Mouse (Mus musculus): ENCODE data around the gene Kcnk6. TPM values are rescaled to one million over a fixed set of nuclear protein-coding genes. Genes with fewer than 3 reads are reported as not detected.

Gene Kcnk6
- polyA plus RNA-seq (2014; fragmentation: Nextera tagmentation; extraction: Ambion mirVana): 0.19 and 0.21 TPM in 2 replicates

DNA sequence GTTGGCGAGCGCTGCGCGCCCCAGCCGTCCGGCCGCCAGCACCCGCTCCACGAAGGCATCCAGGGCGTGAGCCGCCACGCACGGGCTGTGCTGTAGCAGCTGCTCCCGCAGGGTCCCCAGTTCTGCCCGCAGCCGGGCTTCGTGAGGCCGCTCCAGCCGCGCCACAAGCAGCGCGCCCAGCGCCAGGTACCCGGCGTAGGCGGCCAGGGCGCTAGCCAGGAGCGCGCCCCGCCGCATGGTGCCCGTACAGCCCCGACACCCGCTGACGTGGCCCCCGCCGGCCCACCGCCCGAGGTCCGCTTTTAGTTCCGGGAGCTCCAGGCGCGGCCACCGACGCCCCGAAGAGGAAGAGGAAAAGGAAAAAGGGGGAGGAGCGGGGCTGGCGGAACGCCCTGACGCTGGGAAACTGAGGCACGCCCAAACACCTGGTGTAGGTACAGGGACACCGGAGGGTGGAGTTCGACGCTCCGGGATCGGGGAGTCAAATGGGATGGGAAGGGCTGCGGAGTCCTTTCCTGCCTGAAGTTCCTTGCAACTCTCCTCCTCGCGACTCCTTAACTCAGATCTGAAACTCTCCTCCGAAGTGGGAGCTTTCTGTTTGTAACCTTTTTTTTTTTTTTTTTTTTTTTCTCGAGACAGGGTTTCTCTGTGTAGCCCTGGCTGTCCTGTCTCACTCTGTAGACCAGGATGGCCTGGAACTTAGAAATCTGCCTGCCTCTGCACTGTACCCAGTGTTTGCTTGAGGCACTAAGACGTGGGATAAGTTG, at the start of gene Kcnk6:
Gene Kcnk6, minus strand, starts transcription at position 269 of the 767 bp plus-strand sequence.
- H3K4me1 ChIP-seq (replicated peaks; ENCODE audit: control insufficient read depth, insufficient read depth, low read length): peaks cover 5% of the 10 kb centered on the region; the same call in 1 of the 2 replicates
- peaks cover 25% of the 10 kb centered on the region for H3K27me3 ChIP-seq (ENCODE audit: control insufficient read depth, insufficient read depth, low read length)
- H3K4me3 ChIP-seq (ENCODE audit: low read depth, low read length): peak within 1 kb of the TSS; percentile 39
- DNase-seq (ENCODE audit: low spot score) (no peak), ATAC-seq (replicated peaks; ENCODE audit: low FRiP score) (no peak)
- H3K4me2 ChIP-seq (ENCODE audit: low read depth, low read length, severe bottlenecking): peak within 1 kb of the TSS; percentile 70
- no peaks in the 10 kb centered on the region for H3K36me3 ChIP-seq (ENCODE audit: control insufficient read depth, insufficient read depth, low read length)
- 2% methylated on average over 55 of the region's 62 CpGs for WGBS
- no peak within 1 kb of the TSS for H3K27ac ChIP-seq (ENCODE audit: low read depth, low read length)
- H3K9me3 ChIP-seq (ENCODE audit: control insufficient read depth, low read length): no peaks in the 10 kb centered on the region
- H3K9ac ChIP-seq (ENCODE audit: low read length): peak within 1 kb of the TSS; percentile 50

DNA sequence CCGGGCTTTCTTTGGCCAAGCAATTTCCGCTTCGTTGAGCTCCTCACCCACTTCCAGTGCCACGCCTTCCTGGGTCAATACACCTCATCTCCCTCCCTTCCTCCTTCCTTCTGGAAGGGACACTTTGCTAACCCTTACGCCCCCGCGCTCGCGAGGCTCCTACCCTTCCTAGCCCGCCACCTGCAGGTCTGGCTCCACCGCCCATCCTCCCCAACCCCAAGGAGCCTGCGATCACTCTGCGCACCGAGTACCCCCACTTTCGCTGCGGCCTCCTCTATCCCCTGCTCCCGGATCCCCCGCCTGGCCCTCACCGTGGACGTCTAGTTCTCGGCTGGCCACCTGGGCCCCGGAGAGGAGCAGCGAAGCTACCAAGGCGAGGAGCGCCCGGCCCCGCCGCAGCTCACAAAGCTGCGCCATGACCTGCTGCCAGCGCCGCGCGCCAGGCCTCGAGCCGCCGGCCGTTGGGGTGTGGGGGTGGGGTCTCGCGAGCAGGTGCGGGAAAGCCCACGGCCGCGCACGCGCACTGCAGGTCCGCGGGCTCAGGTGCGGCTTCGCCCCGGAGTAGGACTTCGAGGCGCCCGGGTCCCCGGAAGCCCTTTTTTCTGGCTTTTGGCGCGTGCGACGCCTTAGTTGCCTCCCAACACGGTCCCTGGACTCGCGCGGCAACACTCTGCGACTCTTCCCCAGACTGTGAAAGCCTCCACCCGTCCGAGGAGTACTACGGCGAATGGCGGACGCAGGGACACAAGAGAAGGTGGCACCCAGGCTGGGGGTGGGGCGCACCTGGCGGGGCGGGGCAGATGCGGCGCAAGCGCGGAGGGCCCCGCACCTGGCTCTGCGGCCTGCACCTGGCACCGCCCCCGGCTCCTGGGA, 49.1 kb upstream of the Kcnk6 start, which contains the start of gene Spint2:
Gene Spint2, minus strand, starts transcription at position 712 of the 873 bp plus-strand sequence.
- no peaks in the 10 kb centered on the region for H3K36me3 ChIP-seq (ENCODE audit: control insufficient read depth, insufficient read depth, low read length)
- H3K27me3 ChIP-seq (ENCODE audit: control insufficient read depth, insufficient read depth, low read length): peaks cover 20% of the 10 kb centered on the region

DNA sequence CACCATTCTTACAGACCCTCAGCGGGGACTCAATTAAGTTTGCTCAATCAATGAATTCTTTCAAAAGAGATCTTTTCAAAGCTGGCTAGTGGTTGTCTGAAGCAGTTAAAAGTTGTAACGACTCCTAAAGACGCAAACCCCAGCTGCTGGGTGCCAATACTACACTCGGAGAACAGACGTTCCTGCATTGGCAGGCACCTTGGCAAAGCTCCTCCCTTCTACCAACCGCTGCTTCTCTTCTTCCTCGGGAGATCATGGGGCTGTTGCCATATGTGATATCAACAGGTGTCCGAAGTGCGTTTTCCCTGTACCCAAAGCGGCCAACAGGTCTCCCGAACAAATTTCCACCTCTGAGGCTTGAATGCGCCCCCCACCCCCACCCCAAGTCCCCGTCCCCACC, 48.5 kb upstream of the Kcnk6 start:
- no peak for DNase-seq (ENCODE audit: low spot score)
- H3K4me3 ChIP-seq (ENCODE audit: low read depth, low read length): peak overlapping the region; percentile 56
- H3K27ac ChIP-seq (ENCODE audit: low read depth, low read length): no peak overlapping the region
- peaks cover 7% of the 10 kb centered on the region for H3K4me1 ChIP-seq (replicated peaks; ENCODE audit: control insufficient read depth, insufficient read depth, low read length)
- no peaks in the 10 kb centered on the region for H3K36me3 ChIP-seq (ENCODE audit: control insufficient read depth, insufficient read depth, low read length)
- no peaks in the 10 kb centered on the region for H3K9me3 ChIP-seq (ENCODE audit: control insufficient read depth, low read length)
- 8% methylated on average over 13 of the region's 13 CpGs for WGBS
- peaks cover 20% of the 10 kb centered on the region for H3K27me3 ChIP-seq (ENCODE audit: control insufficient read depth, insufficient read depth, low read length)
- peak overlapping the region; percentile 98 for H3K4me2 ChIP-seq (ENCODE audit: low read depth, low read length, severe bottlenecking)
- H3K9ac ChIP-seq (ENCODE audit: low read length): no peak overlapping the region; the same call in 1 of the 2 replicates
- ATAC-seq (replicated peaks; ENCODE audit: low FRiP score): no peak

More for the DNA sequence above, 49.1 kb upstream of the Kcnk6 start, which contains the start of gene Spint2:
- Histone ChIP-seq H3K27ac (ENCODE audit: low read depth, low read length) (no peak within 1 kb of the TSS), H3K4me1 (replicated peaks; ENCODE audit: control insufficient read depth, insufficient read depth, low read length) (peaks cover 7% of the 10 kb centered on the region), H3K9ac (ENCODE audit: low read length) (peak within 1 kb of the TSS; percentile 62), H3K9me3 (ENCODE audit: control insufficient read depth, low read length) (no peaks in the 10 kb centered on the region), H3K4me3 (ENCODE audit: low read depth, low read length) (peak within 1 kb of the TSS; percentile 56), H3K4me2 (ENCODE audit: low read depth, low read length, severe bottlenecking) (peak within 1 kb of the TSS; percentile 98)
- under 1% methylated on average over 69 of the region's 80 CpGs for WGBS
- ATAC-seq (replicated peaks; ENCODE audit: low FRiP score): peak; percentile 71
- peak; percentile 81 for DNase-seq (ENCODE audit: low spot score)

DNA sequence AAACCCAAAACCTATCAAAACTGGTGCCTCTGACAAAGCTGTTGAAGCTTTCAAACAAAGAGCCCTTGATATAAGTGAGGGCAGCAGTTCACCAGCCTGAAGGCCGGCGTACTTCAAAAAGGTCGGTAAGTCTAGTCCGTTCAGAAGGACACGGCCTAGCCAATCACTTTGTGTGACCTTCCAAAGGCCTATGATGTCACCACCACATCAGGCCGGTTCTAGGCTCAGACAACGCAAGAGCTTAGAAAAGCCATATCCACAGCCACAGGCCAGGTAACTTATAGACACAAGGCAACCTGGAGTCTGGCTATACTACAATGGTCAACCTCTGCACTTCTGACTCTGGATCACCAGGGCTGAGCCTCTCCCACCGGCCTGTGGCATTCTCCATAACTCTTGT, 47.6 kb upstream of the Kcnk6 start:
- Histone ChIP-seq H3K4me1 (replicated peaks; ENCODE audit: control insufficient read depth, insufficient read depth, low read length) (peaks cover 7% of the 10 kb centered on the region), H3K27me3 (ENCODE audit: control insufficient read depth, insufficient read depth, low read length) (peaks cover 20% of the 10 kb centered on the region), H3K9me3 (ENCODE audit: control insufficient read depth, low read length) (no peaks in the 10 kb centered on the region), H3K9ac (ENCODE audit: low read length) (no peak overlapping the region), H3K4me3 (ENCODE audit: low read depth, low read length) (no peak overlapping the region), H3K36me3 (ENCODE audit: control insufficient read depth, insufficient read depth, low read length) (no peaks in the 10 kb centered on the region), H3K4me2 (ENCODE audit: low read depth, low read length, severe bottlenecking) (no peak overlapping the region), H3K27ac (ENCODE audit: low read depth, low read length) (no peak overlapping the region)
- DNase-seq (ENCODE audit: low spot score): no peak
- ATAC-seq (replicated peaks; ENCODE audit: low FRiP score): no peak
- WGBS: 90% methylated on average over 8 of the region's 8 CpGs

DNA sequence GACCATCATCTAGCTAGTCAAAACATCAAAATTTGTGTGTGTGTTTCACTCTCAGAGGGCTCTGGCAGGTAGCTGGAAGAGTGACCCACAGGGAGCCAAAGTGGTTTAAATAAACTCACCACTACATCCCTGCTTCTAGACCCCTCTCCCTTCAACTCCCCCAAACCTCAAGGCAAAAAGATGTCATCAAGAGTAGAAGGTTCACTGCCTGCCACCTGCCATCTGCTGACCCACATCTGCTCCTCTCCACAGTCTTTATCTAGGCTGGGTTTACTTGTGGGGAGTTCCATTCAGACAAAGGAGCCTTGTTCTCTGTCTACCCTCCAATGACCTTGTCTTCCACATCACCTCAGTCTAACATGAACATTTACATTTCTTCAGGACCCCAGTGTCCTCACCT, 46.9 kb upstream of the Kcnk6 start:
- Histone ChIP-seq H3K4me3 (ENCODE audit: low read depth, low read length) (no peak overlapping the region), H3K27me3 (ENCODE audit: control insufficient read depth, insufficient read depth, low read length) (peaks cover 20% of the 10 kb centered on the region), H3K36me3 (ENCODE audit: control insufficient read depth, insufficient read depth, low read length) (no peaks in the 10 kb centered on the region), H3K4me2 (ENCODE audit: low read depth, low read length, severe bottlenecking) (no peak overlapping the region), H3K4me1 (replicated peaks; ENCODE audit: control insufficient read depth, insufficient read depth, low read length) (peaks cover 7% of the 10 kb centered on the region), H3K9me3 (ENCODE audit: control insufficient read depth, low read length) (no peaks in the 10 kb centered on the region), H3K27ac (ENCODE audit: low read depth, low read length) (no peak overlapping the region), H3K9ac (ENCODE audit: low read length) (no peak overlapping the region)
- no peak for ATAC-seq (replicated peaks; ENCODE audit: low FRiP score)
- no peak for DNase-seq (ENCODE audit: low spot score)

DNA sequence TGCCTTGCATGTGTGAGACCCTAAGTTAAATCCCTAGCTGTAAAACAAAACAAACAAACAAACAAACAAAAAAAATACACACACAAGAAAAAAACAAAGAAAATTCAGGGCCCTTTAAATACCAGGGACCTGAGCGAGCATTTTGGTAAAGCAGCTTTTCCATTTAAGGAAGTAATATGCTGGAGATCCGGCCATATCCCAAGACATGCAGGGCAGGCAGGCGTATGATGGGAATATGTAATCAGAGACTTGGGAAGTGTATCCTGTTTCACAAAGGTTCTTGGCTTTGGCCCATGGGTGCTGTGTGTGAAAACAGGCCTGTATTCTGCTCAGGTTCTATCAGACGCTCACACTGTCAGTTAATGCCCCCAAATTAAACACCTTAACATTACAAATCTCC, 45.2 kb upstream of the Kcnk6 start:
- Histone ChIP-seq H3K4me2 (ENCODE audit: low read depth, low read length, severe bottlenecking) (no peak overlapping the region), H3K4me3 (ENCODE audit: low read depth, low read length) (no peak overlapping the region), H3K9ac (ENCODE audit: low read length) (no peak overlapping the region), H3K36me3 (ENCODE audit: control insufficient read depth, insufficient read depth, low read length) (no peaks in the 10 kb centered on the region), H3K4me1 (replicated peaks; ENCODE audit: control insufficient read depth, insufficient read depth, low read length) (peaks cover 7% of the 10 kb centered on the region), H3K27ac (ENCODE audit: low read depth, low read length) (no peak overlapping the region), H3K27me3 (ENCODE audit: control insufficient read depth, insufficient read depth, low read length) (peaks cover 18% of the 10 kb centered on the region), H3K9me3 (ENCODE audit: control insufficient read depth, low read length) (no peaks in the 10 kb centered on the region)
- no peak for DNase-seq (ENCODE audit: low spot score)
- ATAC-seq (replicated peaks; ENCODE audit: low FRiP score): no peak
- WGBS: 91% methylated on average over 4 of the region's 4 CpGs

DNA sequence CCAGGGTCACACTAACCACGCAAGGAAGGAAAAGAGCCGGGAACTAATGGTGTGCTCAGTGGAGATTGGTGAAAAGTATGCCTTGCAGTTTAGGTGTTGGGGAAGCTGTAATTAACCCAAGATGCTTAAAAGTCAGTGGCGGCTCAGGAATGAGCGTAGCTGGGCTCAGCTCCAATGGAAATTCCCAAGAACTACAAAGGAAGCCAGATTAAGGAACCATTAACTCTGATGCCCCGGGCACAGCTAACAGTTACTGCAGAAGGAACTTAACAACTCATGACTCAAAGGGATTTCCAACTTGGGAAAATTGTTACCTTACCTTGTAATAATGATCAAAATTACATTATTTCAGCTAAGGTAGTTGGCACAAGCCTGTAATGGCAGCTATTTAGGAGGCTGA, 44.4 kb upstream of the Kcnk6 start:
- Histone ChIP-seq H3K4me1 (replicated peaks; ENCODE audit: control insufficient read depth, insufficient read depth, low read length) (peaks cover 2% of the 10 kb centered on the region), H3K4me3 (ENCODE audit: low read depth, low read length) (no peak overlapping the region), H3K4me2 (ENCODE audit: low read depth, low read length, severe bottlenecking) (no peak overlapping the region), H3K9me3 (ENCODE audit: control insufficient read depth, low read length) (no peaks in the 10 kb centered on the region), H3K36me3 (ENCODE audit: control insufficient read depth, insufficient read depth, low read length) (no peaks in the 10 kb centered on the region), H3K9ac (ENCODE audit: low read length) (no peak overlapping the region), H3K27ac (ENCODE audit: low read depth, low read length) (no peak overlapping the region), H3K27me3 (ENCODE audit: control insufficient read depth, insufficient read depth, low read length) (peaks cover 10% of the 10 kb centered on the region)
- 88% methylated on average over 5 of the region's 5 CpGs for WGBS
- ATAC-seq (replicated peaks; ENCODE audit: low FRiP score) (no peak), DNase-seq (ENCODE audit: low spot score) (no peak)

DNA sequence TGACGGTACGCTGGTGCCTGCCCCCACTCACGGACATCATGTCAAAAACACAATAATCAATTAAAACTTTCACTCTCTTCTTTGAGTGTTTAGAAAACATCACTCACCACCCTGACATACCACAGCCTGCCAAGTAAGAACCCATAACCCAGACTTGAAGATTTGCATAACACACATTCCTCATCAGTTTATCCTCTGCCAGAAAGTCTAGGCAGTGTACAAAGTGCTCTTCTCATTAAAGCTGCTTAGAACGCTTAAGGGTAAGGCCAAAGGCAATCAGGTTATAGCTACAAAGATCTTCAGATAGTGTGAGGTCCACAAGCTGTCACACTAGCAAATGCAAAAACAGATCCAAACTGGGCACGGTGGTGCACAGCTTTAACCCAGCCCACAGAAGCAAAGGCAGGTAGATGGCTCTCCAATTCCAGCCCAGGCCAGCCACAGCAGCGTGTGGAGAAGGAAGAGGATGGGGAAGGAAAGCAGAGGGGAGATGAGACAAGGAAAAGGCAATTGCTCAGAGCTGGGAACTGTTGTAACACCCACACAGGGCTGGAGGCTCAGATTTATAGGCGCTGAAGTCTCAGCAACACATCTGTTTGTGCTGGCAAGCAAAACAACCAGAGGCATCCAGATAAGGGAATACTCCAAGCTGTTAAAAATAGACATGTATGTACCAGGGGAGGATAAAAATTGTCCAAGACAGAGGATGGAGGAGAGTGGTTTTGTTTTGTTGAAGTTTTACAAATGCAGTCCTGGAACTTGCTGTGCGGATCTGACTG, 39.6 kb upstream of the Kcnk6 start:
- no peak for ATAC-seq (replicated peaks; ENCODE audit: low FRiP score)
- 83% methylated on average over 8 of the region's 8 CpGs for WGBS

More for the DNA sequence above, 39.6 kb upstream of the Kcnk6 start:
- Histone ChIP-seq H3K9me3 (ENCODE audit: control insufficient read depth, low read length) (no peaks in the 10 kb centered on the region), H3K4me2 (ENCODE audit: low read depth, low read length, severe bottlenecking) (no peak overlapping the region), H3K27ac (ENCODE audit: low read depth, low read length) (no peak overlapping the region), H3K4me3 (ENCODE audit: low read depth, low read length) (no peak overlapping the region), H3K4me1 (replicated peaks; ENCODE audit: control insufficient read depth, insufficient read depth, low read length) (no peaks in the 10 kb centered on the region), H3K27me3 (ENCODE audit: control insufficient read depth, insufficient read depth, low read length) (no peaks in the 10 kb centered on the region), H3K36me3 (ENCODE audit: control insufficient read depth, insufficient read depth, low read length) (no peaks in the 10 kb centered on the region), H3K9ac (ENCODE audit: low read length) (no peak overlapping the region)
- DNase-seq (ENCODE audit: low spot score): no peak

All from forebrain, embryonic 11.5 days (tissue).